Mouse (Mus musculus): ENCODE results near the gene Txk. TPM values are rescaled to one million over a fixed set of nuclear protein-coding genes. Genes with fewer than 3 reads are reported as not detected.

The Txk gene
- polyA plus RNA-seq, 1 experiment from 2014 or later = 0.39 TPM

GRCm38 (mm10) chr5:72747384-72747783, 5.2 kb downstream of the Txk start:
- no peak for ATAC-seq
- no peak for TF ChIP-seq CTCF (IDR thresholded peaks at IDR 0.05; ENCODE audit: low read depth)
- no peak overlapping the region for H3K4me3 ChIP-seq (ENCODE audit: low read depth, low read length)
- H3K4me1 ChIP-seq (replicated peaks; ENCODE audit: control insufficient read depth, insufficient read depth, low read length) = no peaks in the 10 kb centered on the region
- 84% methylated on average over 4 of the region's 4 CpGs for WGBS
- no peaks in the 10 kb centered on the region for H3K36me3 ChIP-seq (ENCODE audit: control insufficient read depth, insufficient read depth)
- no peak overlapping the region for H3K27ac ChIP-seq (ENCODE audit: low read depth, low read length)
- no peaks in the 10 kb centered on the region for H3K27me3 ChIP-seq (replicated peaks; ENCODE audit: control insufficient read depth, insufficient read depth, low read length)
- no peaks in the 10 kb centered on the region for H3K9me3 ChIP-seq (ENCODE audit: control insufficient read depth)
- no peak overlapping the region for H3K4me2 ChIP-seq (replicated peaks; ENCODE audit: low read depth)
- no peak overlapping the region for H3K9ac ChIP-seq (ENCODE audit: low read depth, low read length)

DNA sequence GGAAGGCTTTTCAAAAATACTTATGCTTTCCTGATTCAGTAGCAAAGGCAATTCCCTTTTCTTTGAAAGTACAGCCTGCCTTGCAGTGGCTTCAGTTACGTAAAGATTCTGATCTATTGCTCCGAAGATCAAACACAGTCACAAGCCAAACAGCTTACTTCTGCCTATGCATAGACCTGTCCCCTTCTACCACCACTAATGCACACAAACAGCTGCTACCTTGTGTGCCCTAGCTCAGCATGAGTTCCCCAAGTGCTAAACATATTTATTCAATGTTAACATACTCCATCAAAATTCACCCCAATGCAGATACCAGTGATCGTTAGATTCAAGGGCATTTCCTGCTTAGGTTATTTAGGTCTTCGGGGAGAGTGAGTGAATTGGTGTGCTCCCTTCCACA, 6.1 kb downstream of the Txk start:
- WGBS = 57% methylated on average over 4 of the region's 4 CpGs

DNA sequence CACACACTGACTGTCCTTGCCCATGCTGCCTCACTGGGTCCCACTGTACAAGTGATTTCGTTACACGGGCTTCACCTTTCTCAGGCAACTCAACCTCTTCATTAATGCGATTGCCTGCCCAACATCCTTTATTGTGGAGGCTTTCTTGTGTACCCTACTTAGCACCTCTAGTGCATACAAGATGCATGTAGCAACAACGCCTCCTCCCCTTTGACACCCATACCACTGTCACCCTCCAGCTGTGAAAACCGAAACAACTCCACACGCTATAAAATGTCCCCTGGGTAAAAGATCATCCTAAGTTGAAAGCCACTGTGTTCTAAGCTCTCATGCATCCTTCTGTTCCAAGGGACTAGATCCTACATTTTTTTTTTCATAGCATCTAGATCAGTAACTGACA, 9.5 kb downstream of the Txk start:
- no peak for ATAC-seq
- no peak overlapping the region for H3K9ac ChIP-seq (ENCODE audit: low read depth, low read length)

More for the DNA sequence above, 6.1 kb downstream of the Txk start:
- no peak for TF ChIP-seq CTCF (IDR thresholded peaks at IDR 0.05; ENCODE audit: low read depth)
- no peaks in the 10 kb centered on the region for H3K4me1 ChIP-seq (replicated peaks; ENCODE audit: control insufficient read depth, insufficient read depth, low read length)
- no peak overlapping the region for H3K9ac ChIP-seq (ENCODE audit: low read depth, low read length)
- H3K27me3 ChIP-seq (replicated peaks; ENCODE audit: control insufficient read depth, insufficient read depth, low read length) = no peaks in the 10 kb centered on the region
- H3K27ac ChIP-seq (ENCODE audit: low read depth, low read length) = no peak overlapping the region
- H3K36me3 ChIP-seq (ENCODE audit: control insufficient read depth, insufficient read depth) = no peaks in the 10 kb centered on the region
- H3K4me2 ChIP-seq (replicated peaks; ENCODE audit: low read depth) = no peak overlapping the region
- no peak overlapping the region for H3K4me3 ChIP-seq (ENCODE audit: low read depth, low read length)
- H3K9me3 ChIP-seq (ENCODE audit: control insufficient read depth) = no peaks in the 10 kb centered on the region
- ATAC-seq = no peak

DNA sequence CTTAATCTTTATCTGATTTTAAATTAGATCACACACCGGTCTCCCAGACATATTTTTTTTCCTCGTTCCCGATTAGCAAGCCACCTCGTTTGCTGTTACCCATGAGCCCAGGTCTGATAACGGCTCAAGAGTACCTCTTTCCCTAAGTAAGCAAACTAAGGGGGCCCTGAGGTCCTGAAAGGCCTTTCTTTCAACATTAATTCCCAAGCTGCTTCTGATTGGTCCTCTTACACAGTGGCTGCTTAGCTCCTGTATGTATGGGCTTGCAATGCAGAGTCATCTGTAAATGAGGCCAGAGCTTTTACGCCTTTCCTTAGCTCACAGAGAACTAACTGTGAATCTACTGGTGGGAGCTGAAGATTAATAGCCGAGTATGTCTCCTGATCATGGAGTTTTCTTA, 15.7 kb downstream of the Txk start:
- Histone ChIP-seq H3K4me1 (replicated peaks; ENCODE audit: control insufficient read depth, insufficient read depth, low read length) (no peaks in the 10 kb centered on the region), H3K4me3 (ENCODE audit: low read depth, low read length) (no peak overlapping the region), H3K9ac (ENCODE audit: low read depth, low read length) (no peak overlapping the region), H3K27me3 (replicated peaks; ENCODE audit: control insufficient read depth, insufficient read depth, low read length) (no peaks in the 10 kb centered on the region), H3K9me3 (ENCODE audit: control insufficient read depth) (no peaks in the 10 kb centered on the region), H3K4me2 (replicated peaks; ENCODE audit: low read depth) (no peak overlapping the region), H3K27ac (ENCODE audit: low read depth, low read length) (no peak overlapping the region), H3K36me3 (ENCODE audit: control insufficient read depth, insufficient read depth) (no peaks in the 10 kb centered on the region)
- no peak for ATAC-seq
- no peak for TF ChIP-seq CTCF (IDR thresholded peaks at IDR 0.05; ENCODE audit: low read depth)
- 46% methylated on average over 7 of the region's 7 CpGs for WGBS

More for the DNA sequence above, 9.5 kb downstream of the Txk start:
- H3K27me3 ChIP-seq (replicated peaks; ENCODE audit: control insufficient read depth, insufficient read depth, low read length) = no peaks in the 10 kb centered on the region
- TF ChIP-seq CTCF (IDR thresholded peaks at IDR 0.05; ENCODE audit: low read depth) = no peak
- H3K4me3 ChIP-seq (ENCODE audit: low read depth, low read length) = no peak overlapping the region
- WGBS = 94% methylated on average over 6 of the region's 6 CpGs
- no peaks in the 10 kb centered on the region for H3K4me1 ChIP-seq (replicated peaks; ENCODE audit: control insufficient read depth, insufficient read depth, low read length)
- no peak overlapping the region for H3K4me2 ChIP-seq (replicated peaks; ENCODE audit: low read depth)
- no peaks in the 10 kb centered on the region for H3K36me3 ChIP-seq (ENCODE audit: control insufficient read depth, insufficient read depth)
- no peak overlapping the region for H3K27ac ChIP-seq (ENCODE audit: low read depth, low read length)
- H3K9me3 ChIP-seq (ENCODE audit: control insufficient read depth) = no peaks in the 10 kb centered on the region

GRCm38 (mm10) chr5:72736437-72736836, 16.1 kb downstream of the Txk start:
- H3K9me3 ChIP-seq (ENCODE audit: control insufficient read depth) = no peaks in the 10 kb centered on the region

GRCm38 (mm10) chr5:72735763-72736162, 16.8 kb downstream of the Txk start:
- Histone ChIP-seq H3K27ac (ENCODE audit: low read depth, low read length) (no peak overlapping the region), H3K4me1 (replicated peaks; ENCODE audit: control insufficient read depth, insufficient read depth, low read length) (no peaks in the 10 kb centered on the region), H3K4me2 (replicated peaks; ENCODE audit: low read depth) (no peak overlapping the region), H3K4me3 (ENCODE audit: low read depth, low read length) (no peak overlapping the region), H3K9ac (ENCODE audit: low read depth, low read length) (no peak overlapping the region), H3K9me3 (ENCODE audit: control insufficient read depth) (no peaks in the 10 kb centered on the region), H3K36me3 (ENCODE audit: control insufficient read depth, insufficient read depth) (no peaks in the 10 kb centered on the region), H3K27me3 (replicated peaks; ENCODE audit: control insufficient read depth, insufficient read depth, low read length) (no peaks in the 10 kb centered on the region)
- no peak for TF ChIP-seq CTCF (IDR thresholded peaks at IDR 0.05; ENCODE audit: low read depth)
- 66% methylated on average over 7 of the region's 7 CpGs for WGBS
- no peak for ATAC-seq

More at GRCm38 (mm10) chr5:72736437-72736836, 16.1 kb downstream of the Txk start:
- H3K9ac ChIP-seq (ENCODE audit: low read depth, low read length) = no peak overlapping the region
- H3K27me3 ChIP-seq (replicated peaks; ENCODE audit: control insufficient read depth, insufficient read depth, low read length) = no peaks in the 10 kb centered on the region
- no peaks in the 10 kb centered on the region for H3K4me1 ChIP-seq (replicated peaks; ENCODE audit: control insufficient read depth, insufficient read depth, low read length)
- H3K4me2 ChIP-seq (replicated peaks; ENCODE audit: low read depth) = no peak overlapping the region
- no peak overlapping the region for H3K27ac ChIP-seq (ENCODE audit: low read depth, low read length)
- 62% methylated on average over 8 of the region's 8 CpGs for WGBS
- no peaks in the 10 kb centered on the region for H3K36me3 ChIP-seq (ENCODE audit: control insufficient read depth, insufficient read depth)
- TF ChIP-seq CTCF (IDR thresholded peaks at IDR 0.05; ENCODE audit: low read depth) = no peak
- no peak overlapping the region for H3K4me3 ChIP-seq (ENCODE audit: low read depth, low read length)
- no peak for ATAC-seq

DNA sequence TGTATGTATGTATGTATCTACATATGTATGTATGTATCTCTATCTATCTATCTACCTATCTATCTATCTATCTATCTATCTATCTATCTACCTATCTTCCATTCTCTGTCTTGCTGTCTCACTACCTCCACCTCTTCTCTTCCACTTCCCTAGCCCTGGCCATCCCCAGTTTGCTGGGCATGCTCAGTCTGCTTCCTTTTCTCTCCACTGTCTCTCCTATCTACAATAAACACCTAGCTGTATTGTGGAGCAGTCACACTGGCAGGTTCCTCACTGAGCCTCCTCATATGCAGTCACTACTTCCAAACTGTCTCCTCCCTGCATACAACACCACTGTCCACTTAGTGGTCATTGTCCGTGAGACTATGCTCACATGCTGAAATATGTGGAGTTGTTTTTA, 19.7 kb downstream of the Txk start:
- no peaks in the 10 kb centered on the region for H3K36me3 ChIP-seq (ENCODE audit: control insufficient read depth, insufficient read depth)
- ATAC-seq = no peak
- no peaks in the 10 kb centered on the region for H3K4me1 ChIP-seq (replicated peaks; ENCODE audit: control insufficient read depth, insufficient read depth, low read length)
- H3K27me3 ChIP-seq (replicated peaks; ENCODE audit: control insufficient read depth, insufficient read depth, low read length) = no peaks in the 10 kb centered on the region
- TF ChIP-seq CTCF (IDR thresholded peaks at IDR 0.05; ENCODE audit: low read depth) = no peak
- H3K4me3 ChIP-seq (ENCODE audit: low read depth, low read length) = no peak overlapping the region
- no peak overlapping the region for H3K27ac ChIP-seq (ENCODE audit: low read depth, low read length)
- no peak overlapping the region for H3K9ac ChIP-seq (ENCODE audit: low read depth, low read length)
- 94% methylated on average over 1 of the region's 1 CpGs for WGBS
- H3K9me3 ChIP-seq (ENCODE audit: control insufficient read depth) = no peaks in the 10 kb centered on the region
- no peak overlapping the region for H3K4me2 ChIP-seq (replicated peaks; ENCODE audit: low read depth)

Measured in intestine, postnatal 0 days (tissue).